Mouse (Mus musculus) lung, postnatal 25 days (tissue): Measurements from ENCODE around the gene Raly.
A peak's percentile ranks its signal among the peaks of the same experiment; 100 is the strongest.

ENCODE experiments used
- DNase-seq: peaks from one replicate; pipeline ENCODE4 v3.0.0; 2022; ENCODE audit warnings: low spot score

The Raly gene

GRCm38 (mm10) chr2:154790656-154791483 lies at the start of gene Raly, which contains the start of gene a:
TSS of gene Raly (plus strand) at chr2:154791096.
TSS of gene a (plus strand) at chr2:154791402.
- DNase-seq, result peak; percentile 98

GRCm38 (mm10) chr2:154742911-154743819 lies 47.7 kb upstream of the Raly start:
- DNase-seq, result no peak

- no peak for DNase-seq
Observed at GRCm38 (mm10) chr2:154743915-154744314, 47.0 kb upstream of the Raly start.

- no peak for DNase-seq
Observed at GRCm38 (mm10) chr2:154748383-154748782, 42.5 kb upstream of the Raly start.

GRCm38 (mm10) chr2:154749046-154750036 lies 41.6 kb upstream of the Raly start:
- no peak for DNase-seq

GRCm38 (mm10) chr2:154751924-154752323 lies 39.0 kb upstream of the Raly start:
- no peak for DNase-seq

- no peak for DNase-seq
Observed at GRCm38 (mm10) chr2:154754068-154754560, 36.8 kb upstream of the Raly start.

- no peak for DNase-seq
Observed at GRCm38 (mm10) chr2:154755791-154756190, 35.1 kb upstream of the Raly start.

- DNase-seq, result no peak
Observed at GRCm38 (mm10) chr2:154757691-154758090, 33.2 kb upstream of the Raly start.

GRCm38 (mm10) chr2:154758454-154758853 lies 32.4 kb upstream of the Raly start:
- DNase-seq, result no peak

GRCm38 (mm10) chr2:154763226-154763625 lies 27.7 kb upstream of the Raly start:
- DNase-seq, result no peak

GRCm38 (mm10) chr2:154764828-154765497 lies 25.9 kb upstream of the Raly start:
- DNase-seq, result no peak

GRCm38 (mm10) chr2:154765554-154766008 lies 25.3 kb upstream of the Raly start:
- no peak for DNase-seq

- no peak for DNase-seq
Observed at GRCm38 (mm10) chr2:154767051-154767450, 23.8 kb upstream of the Raly start.

- DNase-seq, result no peak
Observed at GRCm38 (mm10) chr2:154769930-154770329, 21.0 kb upstream of the Raly start, which contains the start of gene Gm14214. TSS of gene Gm14214 (minus strand) at chr2:154770030.

GRCm38 (mm10) chr2:154771604-154772003 lies 19.3 kb upstream of the Raly start:
- no peak for DNase-seq

GRCm38 (mm10) chr2:154774032-154774431 lies 16.9 kb upstream of the Raly start:
- DNase-seq, result no peak

GRCm38 (mm10) chr2:154776496-154776895 lies 14.4 kb upstream of the Raly start:
- DNase-seq, result no peak

GRCm38 (mm10) chr2:154779648-154780047 lies 11.2 kb upstream of the Raly start:
- no peak for DNase-seq

- DNase-seq, result no peak
Observed at GRCm38 (mm10) chr2:154782361-154782760, 8.5 kb upstream of the Raly start.
